Mouse (Mus musculus): ENCODE measurements around the gene Wfdc6a.

The Wfdc6a gene

DNA sequence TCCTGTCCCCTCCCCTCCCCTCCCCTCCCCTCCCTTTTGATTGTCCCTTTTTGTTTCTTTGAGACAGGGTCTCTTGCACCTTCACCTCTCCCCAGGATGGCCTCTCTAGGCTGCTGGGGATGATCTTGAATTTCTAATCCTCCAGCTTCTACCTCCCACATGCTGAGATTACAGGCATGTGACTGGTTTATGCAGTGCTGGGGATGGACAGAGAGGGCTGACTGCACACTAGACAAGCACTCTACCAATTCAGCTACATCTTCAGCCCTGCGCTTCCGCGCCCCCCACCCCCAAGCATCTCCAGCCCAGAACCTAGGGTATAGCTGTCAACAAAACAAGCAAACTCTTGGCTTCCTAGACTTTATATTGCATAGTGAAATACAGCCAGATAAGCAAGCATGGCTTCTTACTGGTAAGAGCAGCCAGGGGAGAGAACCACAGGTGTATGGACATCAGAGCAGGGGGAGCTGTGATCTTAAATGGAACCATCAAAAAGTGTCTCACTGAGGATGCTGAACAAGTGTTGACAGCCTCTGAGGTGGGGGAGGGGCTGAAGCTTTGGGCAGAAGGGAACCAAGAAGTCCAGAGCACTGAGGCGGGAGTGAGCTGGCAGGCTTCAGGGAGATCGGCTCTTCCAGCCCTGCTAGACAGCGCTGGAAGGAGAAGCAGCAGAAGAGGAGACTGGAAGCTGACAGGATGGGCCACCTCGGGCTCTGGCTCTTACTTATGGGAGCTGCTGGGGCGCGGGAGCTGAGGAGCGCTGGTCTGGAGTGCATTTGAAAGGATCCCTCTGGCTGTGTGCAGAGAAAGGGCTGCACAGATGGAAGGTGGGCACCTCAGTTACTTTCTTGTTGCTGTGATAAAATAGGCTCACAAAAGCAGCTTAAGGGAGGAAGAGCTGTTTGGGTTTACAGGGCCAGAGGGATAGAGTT is 35.0 kb downstream of the Wfdc6a start:
- peak; percentile 42 for DNase-seq

DNA sequence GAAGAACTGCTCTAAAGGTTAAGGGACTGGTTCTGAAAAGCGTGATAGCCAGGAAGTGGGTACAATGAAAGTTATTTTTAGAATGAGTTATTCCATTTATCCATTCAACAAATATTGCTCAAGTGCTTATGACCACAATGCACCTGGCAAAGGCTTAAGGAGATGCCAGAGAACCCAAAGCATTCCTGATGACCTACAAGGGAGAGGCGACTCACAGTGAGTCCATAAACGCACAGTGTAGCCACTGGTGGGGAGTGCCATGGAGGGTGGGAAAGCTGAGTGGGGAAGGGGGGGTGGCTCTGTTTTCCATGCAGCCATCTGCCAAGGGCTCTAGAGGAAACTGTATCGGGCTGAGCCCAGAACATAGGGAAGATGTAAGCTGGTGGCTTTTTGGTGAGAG is 35.9 kb downstream of the Wfdc6a start:
- DNase-seq, result no peak

GRCm38 (mm10) chr2:164544454-164545097 is 40.7 kb downstream of the Wfdc6a start:
- no peak for DNase-seq

DNA sequence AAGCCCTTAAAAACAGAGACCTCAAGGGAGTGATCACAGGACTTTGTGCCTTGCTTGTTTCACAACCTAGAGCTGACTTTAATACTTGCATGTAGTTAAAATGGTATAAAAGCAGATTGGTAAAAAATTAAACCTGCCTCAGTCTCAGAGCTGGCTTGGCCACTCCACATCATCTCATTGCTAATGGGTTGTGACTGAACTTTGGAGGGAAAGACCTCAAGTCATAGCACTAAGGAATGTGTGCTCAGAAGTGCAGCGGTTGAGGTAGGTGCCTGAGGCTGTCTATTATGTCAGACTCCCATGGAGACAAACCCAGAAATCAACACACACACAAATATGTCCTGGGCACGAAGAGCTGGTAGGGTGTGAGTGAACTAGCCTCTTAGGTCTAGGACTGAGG is 41.5 kb downstream of the Wfdc6a start:
- DNase-seq, result no peak

- no peak for DNase-seq
Measured at GRCm38 (mm10) chr2:164542598-164542997, 42.6 kb downstream of the Wfdc6a start.

- DNase-seq, result peak; percentile 45
Measured at GRCm38 (mm10) chr2:164542132-164542531, 43.1 kb downstream of the Wfdc6a start.

DNA sequence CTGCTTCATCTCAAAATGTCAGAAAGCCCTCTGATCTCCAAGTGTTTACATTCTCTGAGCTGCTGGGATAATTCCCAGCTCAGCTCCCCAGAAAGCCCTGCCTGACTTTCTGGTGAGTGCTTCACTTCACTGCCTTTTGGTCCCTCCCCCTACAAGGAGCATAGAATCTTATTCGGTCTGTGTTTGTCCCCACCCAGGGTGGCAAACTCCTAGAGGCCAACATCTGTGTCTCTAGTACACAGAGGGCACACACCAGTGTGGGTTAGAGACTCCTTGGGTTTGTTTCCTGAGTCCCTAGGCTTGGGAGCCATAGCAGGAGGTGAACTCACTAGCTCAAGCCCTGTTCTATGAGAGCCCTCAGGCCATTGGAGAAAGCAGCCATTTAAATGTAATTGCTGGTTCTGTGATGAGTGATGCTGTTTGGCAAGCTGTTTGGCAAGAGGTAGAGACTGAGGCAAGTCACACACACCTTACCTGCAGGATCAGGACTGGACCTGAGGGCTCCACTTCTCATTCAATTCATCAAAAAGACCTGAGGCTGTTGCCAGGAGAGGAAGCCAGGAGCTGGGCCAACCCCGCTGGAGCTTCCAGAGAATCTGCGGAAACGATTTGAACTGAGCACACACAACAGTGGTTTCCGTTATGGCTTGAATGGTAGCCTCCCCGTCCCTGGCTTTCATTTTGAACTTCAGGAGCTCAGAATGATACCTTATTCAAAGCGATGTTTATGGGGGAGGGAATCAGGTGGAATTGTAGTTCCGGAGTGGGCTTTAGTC is 44.4 kb downstream of the Wfdc6a start:
- no peak for DNase-seq

DNA sequence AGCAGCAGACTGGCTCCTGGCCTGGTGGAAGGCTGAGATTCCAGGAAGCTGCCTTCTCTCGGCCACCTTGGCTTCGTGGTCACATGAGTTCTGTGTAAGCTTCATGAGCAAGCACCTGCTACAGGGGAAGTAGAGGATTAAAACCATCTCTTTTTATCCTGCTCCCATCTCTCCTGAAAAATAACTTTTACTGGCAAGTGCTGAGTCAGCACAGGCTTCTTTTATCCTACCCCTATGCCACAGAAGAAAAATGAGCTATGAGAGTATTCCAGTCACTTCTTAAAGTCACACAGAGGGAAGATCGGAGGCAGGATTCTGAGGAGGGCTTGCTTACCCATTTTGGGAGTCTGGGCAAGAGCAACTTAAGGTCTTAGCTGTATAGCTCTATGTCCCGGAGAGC is 48.2 kb downstream of the Wfdc6a start:
- no peak for DNase-seq

GRCm38 (mm10) chr2:164534315-164534714 is 50.9 kb downstream of the Wfdc6a start:
- no peak for DNase-seq

DNA sequence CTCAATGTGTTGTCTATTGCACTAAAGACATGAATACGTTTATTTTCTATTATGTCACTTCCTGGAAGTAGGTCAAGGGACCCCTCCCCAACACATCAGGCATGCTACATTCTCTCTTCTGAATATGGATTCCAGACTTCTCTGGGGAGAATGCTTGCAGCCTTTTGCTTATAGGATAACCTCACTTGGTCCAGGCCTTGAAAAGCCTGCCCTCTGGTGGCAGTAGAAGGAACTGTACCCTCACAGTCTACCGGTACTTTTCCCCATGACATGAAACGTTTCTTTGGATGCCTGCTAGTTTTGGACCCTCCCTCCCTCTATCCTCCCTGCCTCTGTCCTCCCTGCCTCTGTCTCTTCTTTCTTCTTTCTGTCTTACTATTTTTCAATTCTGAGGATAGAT is 54.1 kb downstream of the Wfdc6a start:
- DNase-seq, result peak; percentile 82

Data from right cerebral cortex, postnatal 14 days (tissue).